Mouse (Mus musculus): ENCODE measurements at regions not wholly inside any gene's neighbourhood (a gene's known extent, or its start where the extent isn't known, plus 50 kb on each side); places are given as distances from the start of the nearest gene placed in this dataset.

- no peaks in the 10 kb centered on the region for H3K27me3 ChIP-seq (replicated peaks; ENCODE audit: control insufficient read depth, insufficient read depth, low read length)
- ATAC-seq (replicated peaks; ENCODE audit: low FRiP score) (no peak), DNase-seq (ENCODE audit: low spot score) (no peak)
- H3K36me3 ChIP-seq (ENCODE audit: control insufficient read depth, insufficient read depth, low read length) = no peaks in the 10 kb centered on the region
- no peaks in the 10 kb centered on the region for H3K4me1 ChIP-seq (replicated peaks; ENCODE audit: control insufficient read depth, insufficient read depth, low read length)
- H3K9ac ChIP-seq (ENCODE audit: low read depth, low read length) = no peak overlapping the region
- no peak overlapping the region for H3K27ac ChIP-seq (ENCODE audit: low read depth, low read length)
- no peak overlapping the region for H3K4me2 ChIP-seq
- H3K4me3 ChIP-seq (ENCODE audit: low read depth, low read length) = no peak overlapping the region
- 47% methylated on average over 6 of the region's 6 CpGs for WGBS
- H3K9me3 ChIP-seq (ENCODE audit: control insufficient read depth, low read length) = no peaks in the 10 kb centered on the region
These were observed 391.4 kb upstream of the Plxna2 start for GRCm38 (mm10) chr1:194226550-194227160.

- DNase-seq (ENCODE audit: low spot score) = no peak
- Histone ChIP-seq H3K4me3 (ENCODE audit: low read depth, low read length) (no peak overlapping the region), H3K9me3 (ENCODE audit: control insufficient read depth, low read length) (no peaks in the 10 kb centered on the region), H3K9ac (ENCODE audit: low read depth, low read length) (no peak overlapping the region), H3K27me3 (replicated peaks; ENCODE audit: control insufficient read depth, insufficient read depth, low read length) (no peaks in the 10 kb centered on the region), H3K4me1 (replicated peaks; ENCODE audit: control insufficient read depth, insufficient read depth, low read length) (no peaks in the 10 kb centered on the region), H3K36me3 (ENCODE audit: control insufficient read depth, insufficient read depth, low read length) (no peaks in the 10 kb centered on the region), H3K27ac (ENCODE audit: low read depth, low read length) (no peak overlapping the region), H3K4me2 (no peak overlapping the region)
- no peak for ATAC-seq (replicated peaks; ENCODE audit: low FRiP score)
- 32% methylated on average over 1 of the region's 1 CpGs for WGBS
These were observed 392.2 kb upstream of the Plxna2 start for GRCm38 (mm10) chr1:194225786-194226185.

- no peak for DNase-seq (ENCODE audit: low spot score)
- Histone ChIP-seq H3K27ac (ENCODE audit: low read depth, low read length) (no peak overlapping the region), H3K9me3 (ENCODE audit: control insufficient read depth, low read length) (no peaks in the 10 kb centered on the region), H3K36me3 (ENCODE audit: control insufficient read depth, insufficient read depth, low read length) (no peaks in the 10 kb centered on the region), H3K4me3 (ENCODE audit: low read depth, low read length) (no peak overlapping the region), H3K4me1 (replicated peaks; ENCODE audit: control insufficient read depth, insufficient read depth, low read length) (no peaks in the 10 kb centered on the region), H3K9ac (ENCODE audit: low read depth, low read length) (no peak overlapping the region), H3K4me2 (no peak overlapping the region), H3K27me3 (replicated peaks; ENCODE audit: control insufficient read depth, insufficient read depth, low read length) (no peaks in the 10 kb centered on the region)
- no peak for ATAC-seq (replicated peaks; ENCODE audit: low FRiP score)
- 88% methylated on average over 1 of the region's 1 CpGs for WGBS
These were observed 394.0 kb upstream of the Plxna2 start for GRCm38 (mm10) chr1:194224046-194224445.

GRCm38 (mm10) chr1:194223610-194224009 lies 394.4 kb upstream of the Plxna2 start:
- no peak overlapping the region for H3K9ac ChIP-seq (ENCODE audit: low read depth, low read length)
- H3K9me3 ChIP-seq (ENCODE audit: control insufficient read depth, low read length) = no peaks in the 10 kb centered on the region
- H3K27ac ChIP-seq (ENCODE audit: low read depth, low read length) = no peak overlapping the region
- 58% methylated on average over 2 of the region's 2 CpGs for WGBS
- no peak overlapping the region for H3K4me3 ChIP-seq (ENCODE audit: low read depth, low read length)
- no peaks in the 10 kb centered on the region for H3K4me1 ChIP-seq (replicated peaks; ENCODE audit: control insufficient read depth, insufficient read depth, low read length)
- H3K27me3 ChIP-seq (replicated peaks; ENCODE audit: control insufficient read depth, insufficient read depth, low read length) = no peaks in the 10 kb centered on the region
- no peak for DNase-seq (ENCODE audit: low spot score)
- H3K4me2 ChIP-seq = no peak overlapping the region
- H3K36me3 ChIP-seq (ENCODE audit: control insufficient read depth, insufficient read depth, low read length) = no peaks in the 10 kb centered on the region
- no peak for ATAC-seq (replicated peaks; ENCODE audit: low FRiP score)

GRCm38 (mm10) chr1:194223015-194223414 lies 395.0 kb upstream of the Plxna2 start:
- H3K36me3 ChIP-seq (ENCODE audit: control insufficient read depth, insufficient read depth, low read length) = no peaks in the 10 kb centered on the region
- peak; percentile 62 for DNase-seq (ENCODE audit: low spot score)
- no peak overlapping the region for H3K4me3 ChIP-seq (ENCODE audit: low read depth, low read length)
- peak; percentile 63 for ATAC-seq (replicated peaks; ENCODE audit: low FRiP score)
- WGBS = 2% methylated on average over 9 of the region's 9 CpGs
- H3K27ac ChIP-seq (ENCODE audit: low read depth, low read length) = no peak overlapping the region
- H3K4me1 ChIP-seq (replicated peaks; ENCODE audit: control insufficient read depth, insufficient read depth, low read length) = no peaks in the 10 kb centered on the region
- H3K9ac ChIP-seq (ENCODE audit: low read depth, low read length) = no peak overlapping the region
- no peaks in the 10 kb centered on the region for H3K27me3 ChIP-seq (replicated peaks; ENCODE audit: control insufficient read depth, insufficient read depth, low read length)
- no peaks in the 10 kb centered on the region for H3K9me3 ChIP-seq (ENCODE audit: control insufficient read depth, low read length)
- H3K4me2 ChIP-seq = no peak overlapping the region

- Histone ChIP-seq H3K27ac (ENCODE audit: low read depth, low read length) (no peak overlapping the region), H3K9ac (ENCODE audit: low read depth, low read length) (no peak overlapping the region), H3K9me3 (ENCODE audit: control insufficient read depth, low read length) (no peaks in the 10 kb centered on the region), H3K36me3 (ENCODE audit: control insufficient read depth, insufficient read depth, low read length) (no peaks in the 10 kb centered on the region), H3K4me2 (no peak overlapping the region), H3K27me3 (replicated peaks; ENCODE audit: control insufficient read depth, insufficient read depth, low read length) (no peaks in the 10 kb centered on the region), H3K4me3 (ENCODE audit: low read depth, low read length) (no peak overlapping the region), H3K4me1 (replicated peaks; ENCODE audit: control insufficient read depth, insufficient read depth, low read length) (no peaks in the 10 kb centered on the region)
- ATAC-seq (replicated peaks; ENCODE audit: low FRiP score) (no peak), DNase-seq (ENCODE audit: low spot score) (no peak)
- WGBS = 55% methylated on average over 14 of the region's 14 CpGs
These were observed 409.7 kb upstream of the Plxna2 start for GRCm38 (mm10) chr1:194208034-194209000.

GRCm38 (mm10) chr1:194197516-194197915 lies 420.5 kb upstream of the Plxna2 start:
- H3K4me1 ChIP-seq (replicated peaks; ENCODE audit: control insufficient read depth, insufficient read depth, low read length) = no peaks in the 10 kb centered on the region
- H3K27ac ChIP-seq (ENCODE audit: low read depth, low read length) = no peak overlapping the region
- no peak for ATAC-seq (replicated peaks; ENCODE audit: low FRiP score)
- H3K4me3 ChIP-seq (ENCODE audit: low read depth, low read length) = no peak overlapping the region
- no peaks in the 10 kb centered on the region for H3K9me3 ChIP-seq (ENCODE audit: control insufficient read depth, low read length)
- H3K27me3 ChIP-seq (replicated peaks; ENCODE audit: control insufficient read depth, insufficient read depth, low read length) = no peaks in the 10 kb centered on the region
- no peak for DNase-seq (ENCODE audit: low spot score)
- no peak overlapping the region for H3K9ac ChIP-seq (ENCODE audit: low read depth, low read length)
- 52% methylated on average over 2 of the region's 2 CpGs for WGBS
- no peak overlapping the region for H3K4me2 ChIP-seq
- no peaks in the 10 kb centered on the region for H3K36me3 ChIP-seq (ENCODE audit: control insufficient read depth, insufficient read depth, low read length)

GRCm38 (mm10) chr1:194182293-194182692 lies 435.7 kb upstream of the Plxna2 start:
- Histone ChIP-seq H3K27me3 (replicated peaks; ENCODE audit: control insufficient read depth, insufficient read depth, low read length) (no peaks in the 10 kb centered on the region), H3K4me3 (ENCODE audit: low read depth, low read length) (no peak overlapping the region), H3K4me1 (replicated peaks; ENCODE audit: control insufficient read depth, insufficient read depth, low read length) (no peaks in the 10 kb centered on the region), H3K9me3 (ENCODE audit: control insufficient read depth, low read length) (no peaks in the 10 kb centered on the region), H3K36me3 (ENCODE audit: control insufficient read depth, insufficient read depth, low read length) (no peaks in the 10 kb centered on the region), H3K4me2 (no peak overlapping the region), H3K9ac (ENCODE audit: low read depth, low read length) (no peak overlapping the region), H3K27ac (ENCODE audit: low read depth, low read length) (no peak overlapping the region)
- DNase-seq (ENCODE audit: low spot score) (no peak), ATAC-seq (replicated peaks; ENCODE audit: low FRiP score) (no peak)
- 76% methylated on average over 2 of the region's 2 CpGs for WGBS

GRCm38 (mm10) chr1:194161469-194161868 lies 456.5 kb upstream of the Plxna2 start:
- no peak overlapping the region for H3K27ac ChIP-seq (ENCODE audit: low read depth, low read length)

More at GRCm38 (mm10) chr1:194161469-194161868, 456.5 kb upstream of the Plxna2 start:
- Histone ChIP-seq H3K9me3 (ENCODE audit: control insufficient read depth, low read length) (no peaks in the 10 kb centered on the region), H3K36me3 (ENCODE audit: control insufficient read depth, insufficient read depth, low read length) (no peaks in the 10 kb centered on the region), H3K9ac (ENCODE audit: low read depth, low read length) (no peak overlapping the region), H3K4me2 (no peak overlapping the region), H3K4me3 (ENCODE audit: low read depth, low read length) (no peak overlapping the region), H3K4me1 (replicated peaks; ENCODE audit: control insufficient read depth, insufficient read depth, low read length) (no peaks in the 10 kb centered on the region), H3K27me3 (replicated peaks; ENCODE audit: control insufficient read depth, insufficient read depth, low read length) (no peaks in the 10 kb centered on the region)
- DNase-seq (ENCODE audit: low spot score) (no peak), ATAC-seq (replicated peaks; ENCODE audit: low FRiP score) (no peak)
- WGBS = 78% methylated on average over 4 of the region's 4 CpGs

Data from liver, embryonic 11.5 days (tissue).